Mouse (Mus musculus) testis, adult 2 months (tissue): ENCODE measurements at regions not wholly inside any gene's neighbourhood (a gene's known extent, or its start where the extent isn't known, plus 50 kb on each side); places are given as distances from the start of the nearest gene placed in this dataset.

Experiments
- CTCF ChIP-seq: fragments of 200-500 bp; IDR thresholded peaks from 2 replicates; pipeline ENCODE4 v1.5.1; 2012; ENCODE audit warnings: low read depth, mild to moderate bottlenecking, inconsistent platforms, low read length, moderate library complexity; ENCODE audit not compliant: control insufficient read depth, insufficient read depth, insufficient replicate concordance
- POLR2A ChIP-seq: fragments of 200-500 bp; IDR thresholded peaks from 2 replicates; pipeline ENCODE4 v1.6.1; 2012; ENCODE audit warnings: low read depth, mild to moderate bottlenecking, inconsistent platforms, low read length, moderate library complexity; ENCODE audit not compliant: control insufficient read depth

- TF ChIP-seq CTCF (no peak), POLR2A (no peak)
Observed at GRCm38 (mm10) chr1:63857468-63857867, 88.4 kb upstream of the 4933402D24Rik start.
